Mouse (Mus musculus) E14TG2a.4 (cell line): Measurements from ENCODE around the gene Tecta.

Experiments used
- H3K27me3 ChIP-seq: 2 replicates; pipeline ENCODE4 v1.6.1; 2014; ENCODE audit warnings: low read length, control low read depth; ENCODE audit not compliant: insufficient read depth
- H3K36me3 ChIP-seq: 2 replicates; pipeline ENCODE4 v1.6.1; 2014; ENCODE audit warnings: low read length, control low read depth; ENCODE audit not compliant: insufficient read depth
- H3K4me1 ChIP-seq: replicated peaks from 2 replicates; pipeline ENCODE4 v1.6.1; 2014; ENCODE audit warnings: low read depth, low read length, control low read depth
- H3K4me3 ChIP-seq: replicated peaks from 2 replicates; pipeline ENCODE4 v1.5.1; 2014; ENCODE audit warnings: mild to moderate bottlenecking, low read length
- H3K9me3 ChIP-seq: 2 replicates; pipeline ENCODE4 v1.6.1; 2014; ENCODE audit warnings: low read length, control low read depth
- CTCF ChIP-seq: conservative IDR thresholded peaks from 2 replicates; pipeline ENCODE4 v1.5.1; 2014; ENCODE audit warnings: low read length
- NANOG ChIP-seq: IDR thresholded peaks from 2 replicates; pipeline ENCODE4 v1.6.1; 2014; ENCODE audit warnings: borderline replicate concordance, low read length, mixed read lengths
- POU5F1 ChIP-seq: IDR thresholded peaks from 2 replicates; pipeline ENCODE4 v1.6.1; 2014; ENCODE audit warnings: low read length, borderline replicate concordance

Tecta gene

DNA sequence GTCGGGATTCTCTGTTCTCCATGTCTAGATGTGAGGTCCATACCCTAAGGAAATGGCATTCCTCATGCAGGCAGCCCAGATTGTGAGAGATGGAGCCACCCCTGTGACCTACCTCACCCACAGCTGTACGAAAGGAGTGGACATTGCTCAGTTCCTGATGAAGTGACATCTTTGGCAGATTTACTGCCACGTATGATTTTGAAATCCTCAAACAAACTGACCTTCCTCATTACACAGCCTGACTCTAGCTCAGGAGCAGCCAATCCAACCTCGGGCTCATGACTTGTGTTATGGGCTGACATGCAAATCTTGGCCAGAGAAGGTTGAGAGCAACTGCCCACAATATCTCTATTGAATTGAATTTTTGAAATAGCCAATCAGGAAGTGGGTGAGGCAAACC lies 120.1 kb downstream of the Tecta start:
- H3K36me3 ChIP-seq, result no peaks in the 10 kb centered on the region
- no peaks in the 10 kb centered on the region for H3K27me3 ChIP-seq
- TF ChIP-seq NANOG (no peak), CTCF (no peak), POU5F1 (no peak)
- H3K4me3 ChIP-seq, result no peak overlapping the region
- no peaks in the 10 kb centered on the region for H3K9me3 ChIP-seq
- no peaks in the 10 kb centered on the region for H3K4me1 ChIP-seq
